Mouse (Mus musculus) layer of hippocampus, adult 18-20 months (tissue): ENCODE data around the gene Ahcyl1. TPM values are rescaled to one million over a fixed set of nuclear protein-coding genes. Genes with fewer than 3 reads are reported as not detected.
A peak's percentile ranks its signal among the peaks of the same experiment; 100 is the strongest.
"Not testable (repeated sequence)": the region's sequence is repeated elsewhere in the genome, so short reads cannot be mapped to it uniquely, and the experiment has no call there.

Experiments
- DNase-seq, 2 experiments: peaks; one replicate each; pipeline ENCODE4 v3.0.0; 2022; ENCODE audit warnings: low spot score in 2 of 2
- total RNA-seq, 2 experiments: library from RNA; stranded (reverse); gene quantifications; 2 replicates each; pipeline ENCODE4 v1.2.3; 2021

Gene Ahcyl1
- total RNA-seq, 2 experiments from 2014 or later, result 323 to 325 TPM

- no peak for DNase-seq
Measured at GRCm38 (mm10) chr3:107656888-107657287, 39.5 kb downstream of the Ahcyl1 start.

GRCm38 (mm10) chr3:107656151-107656550 lies 40.2 kb downstream of the Ahcyl1 start:
- no peak for DNase-seq

- DNase-seq, result no peak
Measured at GRCm38 (mm10) chr3:107655491-107655890, 40.9 kb downstream of the Ahcyl1 start.

GRCm38 (mm10) chr3:107654861-107655260 lies 41.5 kb downstream of the Ahcyl1 start:
- DNase-seq, result no peak

- DNase-seq, result no peak
Measured at GRCm38 (mm10) chr3:107652968-107653367, 43.4 kb downstream of the Ahcyl1 start.

- not testable (repeated sequence) for DNase-seq
Measured at GRCm38 (mm10) chr3:107650276-107650675, 46.1 kb downstream of the Ahcyl1 start.

GRCm38 (mm10) chr3:107646947-107647346 lies 49.4 kb downstream of the Ahcyl1 start:
- no peak for DNase-seq

- no peak for DNase-seq
Measured at GRCm38 (mm10) chr3:107637606-107638172, 58.7 kb downstream of the Ahcyl1 start.

GRCm38 (mm10) chr3:107636236-107636635 lies 60.1 kb downstream of the Ahcyl1 start:
- no peak for DNase-seq

- no peak for DNase-seq
Measured at GRCm38 (mm10) chr3:107635836-107636235, 60.5 kb downstream of the Ahcyl1 start.

GRCm38 (mm10) chr3:107633906-107634305 lies 62.5 kb downstream of the Ahcyl1 start:
- DNase-seq, result no peak

GRCm38 (mm10) chr3:107632786-107633185 lies 63.6 kb downstream of the Ahcyl1 start:
- no peak for DNase-seq

GRCm38 (mm10) chr3:107631523-107631958 lies 64.8 kb downstream of the Ahcyl1 start, which contains the start of gene Strip1:
TSS of gene Strip1 (minus strand) at chr3:107631694.
- peak; percentile 94 to 96 for DNase-seq

GRCm38 (mm10) chr3:107630682-107631522 lies 65.5 kb downstream of the Ahcyl1 start, which contains the start of gene Gm10961:
TSS of gene Gm10961 (plus strand) at chr3:107631322.
- peak; percentile 19 to 57 for DNase-seq

- no peak for DNase-seq
Measured at GRCm38 (mm10) chr3:107629411-107629810, 66.9 kb downstream of the Ahcyl1 start.

GRCm38 (mm10) chr3:107628551-107628950 lies 67.8 kb downstream of the Ahcyl1 start:
- DNase-seq, result peak; percentile 37 to 73

- DNase-seq, result no peak
Measured at GRCm38 (mm10) chr3:107627641-107628040, 68.7 kb downstream of the Ahcyl1 start.

GRCm38 (mm10) chr3:107626751-107627150 lies 69.6 kb downstream of the Ahcyl1 start:
- DNase-seq, result no peak

GRCm38 (mm10) chr3:107625536-107625935 lies 70.8 kb downstream of the Ahcyl1 start:
- no peak for DNase-seq

- DNase-seq, result no peak
Measured at GRCm38 (mm10) chr3:107624424-107624823, 71.9 kb downstream of the Ahcyl1 start.

- DNase-seq, result no peak
Measured at GRCm38 (mm10) chr3:107622537-107622936, 73.8 kb downstream of the Ahcyl1 start.
